23 mouse cellular contexts compared by ENCODE assay signal in the genomic region with DNA sequence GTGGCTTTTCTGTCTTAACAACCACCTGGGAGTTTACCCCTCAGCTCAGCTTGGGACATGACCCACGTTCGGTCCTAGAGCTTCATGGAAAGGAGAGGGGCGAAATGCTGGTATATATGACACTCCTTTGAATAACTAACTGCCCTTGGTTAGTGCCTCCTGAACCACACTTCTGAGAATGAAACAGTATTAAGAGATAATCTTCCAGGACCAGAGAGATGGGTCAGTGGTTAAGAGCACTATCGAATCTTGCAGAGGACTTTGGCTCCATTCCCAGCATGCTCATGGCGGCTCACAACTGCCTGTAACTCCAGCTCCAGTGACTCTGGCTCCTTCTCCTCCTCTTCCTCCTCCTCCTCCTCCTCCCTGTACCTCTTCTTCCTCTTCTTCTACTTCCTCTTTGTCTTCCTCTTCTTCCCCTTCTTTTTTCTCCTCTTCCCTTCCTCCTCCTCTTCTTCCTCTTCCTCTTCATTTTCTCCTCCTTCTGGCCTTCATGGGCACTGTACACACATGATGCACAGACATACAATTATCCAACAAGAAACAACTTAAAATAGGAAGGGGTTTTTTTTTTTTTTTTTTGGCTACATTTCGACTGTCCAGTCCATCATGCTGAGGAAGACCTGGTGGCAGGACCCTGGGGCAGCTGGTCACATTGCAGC.
A peak's percentile ranks its signal among the peaks of the same experiment; 100 is the strongest.
DNase-seq lines count a peak whose midpoint lies in the region; ATAC-seq and TF ChIP-seq lines count a peak whose summit lies in the region.
"Had no signal": no experiment of that assay in that cellular context is flagged by ENCODE, and none has a peak within 500 bp of the region (broad histone marks: within the 10 kb centered on the region; RNA-seq: fewer than 3 reads in every experiment).

No protein-coding gene starts in this region.

- H3K9ac ChIP-seq in midbrain, postnatal 0 days (replicated peaks; ENCODE audit: low read length, poor library complexity, severe bottlenecking), result no peak overlapping the region
- H3K9ac ChIP-seq: embryonic facial prominence, embryonic 13.5 days; heart, embryonic 15.5 days; hindbrain, embryonic 13.5 days had no signal

- no peak overlapping the region for H3K4me2 ChIP-seq in midbrain, postnatal 0 days (ENCODE audit: low read depth, low read length, poor library complexity, severe bottlenecking)
- H3K4me2 ChIP-seq: embryonic facial prominence, embryonic 13.5 days; heart, embryonic 11.5 days; heart, embryonic 15.5 days; hindbrain, embryonic 13.5 days had no signal

- TF ChIP-seq POLR2A in bone marrow, adult 2 months (IDR thresholded peaks at IDR 0.05; ENCODE audit: borderline replicate concordance, control insufficient read depth, low read depth, low read length), result no peak

- H3K27me3 ChIP-seq in midbrain, embryonic 10.5 days (ENCODE audit: low read depth, poor library complexity, severe bottlenecking), result no peaks in the 10 kb centered on the region
- H3K27me3 ChIP-seq in midbrain, postnatal 0 days (ENCODE audit: insufficient read depth, low read length), result no peaks in the 10 kb centered on the region
- H3K27me3 ChIP-seq: CH12.LX; embryonic facial prominence, embryonic 13.5 days; heart, embryonic 15.5 days; hindbrain, embryonic 13.5 days had no signal

- no peak overlapping the region for H3K4me3 ChIP-seq in midbrain, embryonic 10.5 days
- no peak overlapping the region for H3K4me3 ChIP-seq in midbrain, postnatal 0 days (ENCODE audit: low read depth, low read length)
- H3K4me3 ChIP-seq in bone marrow, adult 2 months (replicated peaks; ENCODE audit: control insufficient read depth, low read depth, low read length), result no peak overlapping the region
- H3K4me3 ChIP-seq: embryonic facial prominence, embryonic 13.5 days; forebrain, embryonic 10.5 days; gastrocnemius, adult 2 months; heart, adult 2 months; heart, embryonic 15.5 days; hindbrain, embryonic 13.5 days had no signal

- H3K36me3 ChIP-seq in midbrain, embryonic 10.5 days, result no peaks in the 10 kb centered on the region
- no peaks in the 10 kb centered on the region for H3K36me3 ChIP-seq in midbrain, postnatal 0 days (ENCODE audit: insufficient read depth, low read length)
- H3K36me3 ChIP-seq: embryonic facial prominence, embryonic 13.5 days; forebrain, embryonic 10.5 days; heart, embryonic 15.5 days; hindbrain, embryonic 13.5 days had no signal

- peaks cover 24% of the 10 kb centered on the region for H3K4me1 ChIP-seq in midbrain, embryonic 10.5 days
- peaks cover under 1% of the 10 kb centered on the region; the same call in 1 of the 2 replicates for H3K4me1 ChIP-seq in midbrain, postnatal 0 days (ENCODE audit: insufficient read depth, low read length)
- peaks cover 2% of the 10 kb centered on the region; the same call in 1 of the 2 replicates for H3K4me1 ChIP-seq in bone marrow, adult 2 months (ENCODE audit: control insufficient read depth, insufficient read depth, low read length)

- no peaks in the 10 kb centered on the region for H3K9me3 ChIP-seq in midbrain, embryonic 10.5 days (replicated peaks)
- H3K9me3 ChIP-seq in midbrain, postnatal 0 days (ENCODE audit: low read length), result no peaks in the 10 kb centered on the region
- H3K9me3 ChIP-seq: embryonic facial prominence, embryonic 13.5 days; forebrain, embryonic 10.5 days; heart, embryonic 15.5 days; hindbrain, embryonic 13.5 days had no signal

- ATAC-seq in midbrain, postnatal 0 days (ENCODE audit: low FRiP score), result no peak
- peak; percentile 18; the same call in 1 of the 2 replicates for ATAC-seq in granulocyte monocyte progenitor cell, adult 5-6 weeks (replicated peaks; ENCODE audit: poor library complexity, severe bottlenecking)
- ATAC-seq: forebrain, embryonic 14.5 days; hindbrain, postnatal 0 days had no signal

- DNase-seq in midbrain, embryonic 10.5 days (ENCODE audit: low spot score), result no peak
- no peak for DNase-seq in midbrain, postnatal 0 days (ENCODE audit: low spot score)
- DNase-seq in retina, postnatal 1 day, result no peak
- DNase-seq in left cerebral cortex, postnatal 10 days (ENCODE audit: extremely low spot score in 1 of 2, low spot score in 2 of 2), result no peak
- no peak for DNase-seq in T-cell, adult 2 months (ENCODE audit: low spot score)
- DNase-seq: adrenal gland, postnatal 10 days; cerebellum, adult 11-12 months; cerebellum, adult 9-10 months; cerebellum, postnatal 25 days; gastrocnemius, adult 2 months; gastrocnemius, postnatal 36 days; heart, adult 2 months; heart, postnatal 14 days had no signal

- no peak for TF ChIP-seq CTCF in midbrain, postnatal 0 days (IDR thresholded peaks at IDR 0.05)
- no peak for TF ChIP-seq CTCF in bone marrow, adult 2 months (IDR thresholded peaks at IDR 0.05; ENCODE audit: control insufficient read depth, insufficient read depth, low read length)

- 90% methylated on average over 6 of the region's 6 CpGs for WGBS in midbrain, embryonic 10.5 days
- WGBS in midbrain, postnatal 0 days, result 89% methylated on average over 6 of the region's 6 CpGs
- WGBS in bone marrow, adult 2 months, result 38% methylated on average over 6 of the region's 6 CpGs

- intact Hi-C loops in left cerebral cortex, postnatal 10 days (cut with DNase I), result no loop called here

- H3K27ac ChIP-seq in midbrain, embryonic 10.5 days (replicated peaks), result 0 out of 2 replicates have a peak overlapping the region, but pooled peaks have one; percentile 6
- no peak overlapping the region for H3K27ac ChIP-seq in midbrain, postnatal 0 days (ENCODE audit: low read depth, low read length)
- H3K27ac ChIP-seq in bone marrow, adult 2 months (ENCODE audit: control insufficient read depth, insufficient read depth, low read depth, low read length, poor library complexity), result peak overlapping the region; percentile 56
- H3K27ac ChIP-seq: embryonic facial prominence, embryonic 13.5 days; gastrocnemius, adult 2 months; heart, adult 2 months; heart, embryonic 15.5 days; hindbrain, embryonic 13.5 days; hindbrain, postnatal 0 days had no signal
